Mouse (Mus musculus) ES-E14 (cell line): ENCODE data around the gene Apool.

Source experiments
- CHD2 ChIP-seq: IDR thresholded peaks from 2 replicates; pipeline ENCODE4 v1.6.1; 2014; ENCODE audit warnings: mild to moderate bottlenecking, low read depth, low read length, inconsistent platforms
- MAFK ChIP-seq: IDR thresholded peaks from 2 replicates; pipeline ENCODE4 v1.6.1; 2014; ENCODE audit warnings: mild to moderate bottlenecking, low read depth, low read length, inconsistent platforms; ENCODE audit not compliant: insufficient read depth
- ZC3H11A ChIP-seq: IDR thresholded peaks from 2 replicates; pipeline ENCODE4 v1.6.1; 2012; ENCODE audit warnings: low read depth, mild to moderate bottlenecking, inconsistent platforms, low read length, borderline replicate concordance
- ZNF384 ChIP-seq: IDR thresholded peaks from 2 replicates; pipeline ENCODE4 v1.6.1; 2012; ENCODE audit warnings: low read depth, low read length, inconsistent platforms

DNA sequence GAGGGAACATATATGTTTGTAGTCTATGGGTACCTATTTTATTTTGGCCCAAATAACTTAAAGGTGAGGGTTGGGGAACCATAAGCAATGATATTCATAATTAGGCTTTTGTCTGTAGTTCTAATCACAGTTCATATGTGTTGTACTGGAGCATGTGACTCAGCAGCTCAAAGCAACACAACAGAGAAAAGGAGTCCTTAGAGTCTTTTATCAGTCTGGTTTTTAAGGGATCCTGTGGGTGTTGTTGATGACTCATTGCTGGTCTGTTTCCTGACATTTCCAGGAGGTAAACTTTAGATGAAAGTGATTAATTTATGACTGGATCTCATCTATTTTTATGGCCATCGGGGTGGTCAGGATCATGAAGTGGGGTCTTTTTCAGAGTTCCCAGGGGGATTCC lies 37.6 kb upstream of the Apool start:
- TF ChIP-seq ZC3H11A: no peak
- TF ChIP-seq ZNF384: no peak
- TF ChIP-seq CHD2: no peak
- no peak for TF ChIP-seq MAFK
